Mouse (Mus musculus) hindbrain, embryonic 15.5 days (tissue): Measurements from ENCODE around the gene Srebf2. TPM values are rescaled to one million over a fixed set of nuclear protein-coding genes. Genes with fewer than 3 reads are reported as not detected.
A peak's percentile ranks its signal among the peaks of the same experiment; 100 is the strongest.

Source experiments
- ATAC-seq: fragments of 200-750 bp; cut with Nextera tagmentation; 2 replicates; pipeline ENCODE4 v1.8.0; 2017; ENCODE audit warnings: low read depth, moderate number of reproducible peaks, moderate TSS enrichment; ENCODE audit not compliant: low FRiP score
- H3K27ac ChIP-seq: fragments of 300-500 bp; sonication (generic); replicated peaks from 2 replicates; pipeline ENCODE4 v1.5.1; 2015; ENCODE audit warnings: mild to moderate bottlenecking, inconsistent platforms
- H3K27me3 ChIP-seq: fragments of 300-500 bp; sonication (generic); 2 replicates; pipeline ENCODE4 v1.6.1; 2015; ENCODE audit warnings: control low read depth, inconsistent platforms
- H3K36me3 ChIP-seq: fragments of 300-500 bp; sonication (generic); 2 replicates; pipeline ENCODE4 v1.6.1; 2015; ENCODE audit warnings: control low read depth, inconsistent platforms
- H3K4me1 ChIP-seq: fragments of 300-500 bp; sonication (generic); replicated peaks from 2 replicates; pipeline ENCODE4 v1.6.1; 2015; ENCODE audit warnings: control low read depth, inconsistent platforms
- H3K4me2 ChIP-seq: fragments of 300-500 bp; sonication (generic); 2 replicates; pipeline ENCODE4 v1.6.1; 2015; ENCODE audit warnings: moderate library complexity, mild to moderate bottlenecking, inconsistent platforms
- H3K4me3 ChIP-seq: fragments of 300-500 bp; sonication (generic); 2 replicates; pipeline ENCODE4 v1.5.1; 2015; ENCODE audit warnings: mild to moderate bottlenecking, inconsistent platforms
- H3K9ac ChIP-seq: fragments of 300-500 bp; sonication (generic); 2 replicates; pipeline ENCODE4 v1.6.1; 2015; ENCODE audit warnings: inconsistent platforms
- H3K9me3 ChIP-seq: fragments of 300-500 bp; sonication (generic); 2 replicates; pipeline ENCODE4 v1.6.1; 2016; ENCODE audit warnings: control low read depth, inconsistent platforms
- WGBS: fragments of 180-500 bp; shearing (Covaris S2); methylation state at CpG from one replicate; pipeline ENCODE4 v1.1.7; 2015; 5-methylcytosine and 5-hydroxymethylcytosine counted together
- microRNA counts: library from miRNA; unstranded; fragments of <30 nt; microRNA quantifications from one replicate; lab custom pipeline; 2016
- microRNA-seq: library from miRNA; unstranded; fragments of <30 nt; microRNA quantifications from one replicate; pipeline ENCODE4, GENCODE M21; 2016
- polyA plus RNA-seq: library from polyadenylated mRNA; unstranded; fragments of >200 nt; fragmentation: Nextera tagmentation; extraction: Ambion mirVana; gene quantifications from 2 replicates; pipeline ENCODE4 v1.2.1, GENCODE M21; 2015

The Srebf2 gene
- polyA plus RNA-seq, 1 experiment from 2014 or later = 209 TPM

DNA sequence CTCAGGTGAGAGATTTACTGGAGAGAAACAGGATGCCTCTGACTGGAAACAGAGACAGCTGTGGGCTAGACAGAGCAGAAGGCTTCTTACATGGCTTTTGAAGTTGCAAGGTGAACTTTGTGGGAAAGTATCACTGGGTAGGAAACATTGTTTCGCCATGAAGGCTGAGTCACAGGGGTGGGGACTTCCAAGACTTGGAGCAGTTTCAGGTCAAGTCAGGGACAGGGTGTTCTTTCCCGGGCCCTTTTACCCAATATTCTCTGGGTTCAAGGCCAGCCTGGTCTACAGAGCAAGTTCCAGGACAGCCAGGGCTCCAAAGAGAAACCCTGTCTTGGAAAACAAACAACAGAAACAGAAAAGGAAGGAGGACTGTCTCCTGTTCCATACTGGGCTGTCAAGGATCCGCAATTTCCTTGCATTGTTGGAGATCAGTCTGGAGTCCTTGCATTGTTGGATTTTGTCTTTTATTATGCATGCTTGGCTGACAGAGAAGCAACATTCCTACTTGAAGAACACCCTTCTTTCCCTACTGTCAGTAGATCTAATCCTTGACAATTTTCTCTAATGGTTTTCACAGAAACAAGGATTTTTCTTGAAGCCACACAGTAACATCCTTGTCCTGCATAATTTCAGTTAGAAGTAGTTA is 100.3 kb downstream of the Srebf2 start:
- Histone ChIP-seq H3K27me3 (no peaks in the 10 kb centered on the region), H3K27ac (no peak overlapping the region), H3K4me1 (peaks cover 12% of the 10 kb centered on the region), H3K4me3 (no peak overlapping the region), H3K36me3 (no peaks in the 10 kb centered on the region), H3K9ac (no peak overlapping the region), H3K4me2 (no peak overlapping the region), H3K9me3 (no peaks in the 10 kb centered on the region)
- 85% methylated on average over 3 of the region's 3 CpGs for WGBS
- ATAC-seq = no peak

DNA sequence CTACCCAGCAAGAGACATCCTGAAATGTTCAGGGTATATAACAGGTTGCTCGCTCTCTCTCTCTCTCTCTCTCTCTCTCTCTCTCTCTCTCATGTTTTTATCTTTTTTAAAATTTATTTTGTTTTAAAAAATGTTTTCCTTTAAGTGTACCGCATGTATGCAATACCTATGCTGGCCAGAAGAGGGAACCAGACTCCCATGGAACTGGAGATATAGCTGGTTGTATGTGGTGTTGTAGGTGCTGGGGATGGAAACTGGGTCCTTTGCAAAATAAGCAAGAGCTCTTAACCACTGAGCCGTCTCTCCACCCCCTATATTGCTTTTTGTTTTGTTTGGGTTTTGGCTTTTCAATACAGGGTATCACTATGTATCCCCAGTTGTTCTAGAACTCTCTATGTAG is 104.6 kb downstream of the Srebf2 start:
- Histone ChIP-seq H3K9ac (no peak overlapping the region), H3K4me3 (no peak overlapping the region), H3K4me2 (no peak overlapping the region), H3K27ac (no peak overlapping the region), H3K27me3 (no peaks in the 10 kb centered on the region), H3K9me3 (no peaks in the 10 kb centered on the region), H3K4me1 (peaks cover 16% of the 10 kb centered on the region), H3K36me3 (no peaks in the 10 kb centered on the region)
- 97% methylated on average over 3 of the region's 3 CpGs for WGBS
- no peak for ATAC-seq

DNA sequence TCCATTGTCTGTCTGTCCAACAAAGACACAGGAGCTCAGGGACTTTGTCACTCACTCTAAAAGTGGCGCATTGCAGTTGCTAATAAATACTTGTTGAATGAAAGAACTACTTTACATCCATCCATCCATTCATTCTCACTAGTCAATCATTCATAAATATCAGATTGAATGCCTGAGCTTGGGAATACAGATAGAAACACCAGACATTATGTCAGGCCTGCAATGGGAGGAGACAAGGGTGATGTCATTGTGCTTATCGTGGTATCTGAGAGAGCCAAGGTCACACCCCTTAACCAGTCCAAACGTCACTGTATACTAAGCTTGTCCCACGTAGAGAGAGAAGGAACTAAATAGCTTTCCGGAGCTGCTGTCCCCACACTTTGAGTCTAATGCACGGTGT is 105.1 kb downstream of the Srebf2 start, which contains the start of gene 1500009C09Rik:
1500009C09Rik (plus strand) TSS at position 301 of the 400 bp plus-strand sequence.
- H3K36me3 ChIP-seq = no peaks in the 10 kb centered on the region
- no peak for ATAC-seq

More for the DNA sequence above, 105.1 kb downstream of the Srebf2 start, which contains the start of gene 1500009C09Rik:
- H3K4me1 ChIP-seq = peaks cover 21% of the 10 kb centered on the region
- H3K27ac ChIP-seq = no peak within 1 kb of the TSS
- no peak within 1 kb of the TSS for H3K9ac ChIP-seq
- no peak within 1 kb of the TSS for H3K4me3 ChIP-seq
- H3K4me2 ChIP-seq = no peak within 1 kb of the TSS
- 92% methylated on average over 6 of the region's 6 CpGs for WGBS
- H3K9me3 ChIP-seq = no peaks in the 10 kb centered on the region
- H3K27me3 ChIP-seq = no peaks in the 10 kb centered on the region

MicroRNAs encoded within 50 kb of the gene (microRNA counts, 519-probe panel; counts per million panel counts)
- microRNA mmu-miR-33 (lab: Ali Mortazavi, UCI) = 2,316 counts per million, percentile 30 among the panel's probes with 10 or more counts

Small RNAs within 50 kb of the gene (microRNA-seq; reads per million reads assigned to microRNA genes)
- 56.5 reads per million, percentile 44 among the genes with 10 or more reads in this experiment for gene Mir33

Other genes starting within 250 kb of the Srebf2 start
- gene Polr3h, start 220.9 kb upstream of the Srebf2 start, polyA plus RNA-seq = 87.3 and 92.0 TPM in 2 replicates
- gene Csdc2, start 210.4 kb upstream of the Srebf2 start, polyA plus RNA-seq = 213 and 253 TPM in 2 replicates
- gene Pmm1, start 186.3 kb upstream of the Srebf2 start, polyA plus RNA-seq = 102 and 108 TPM in 2 replicates
- gene 1700029P11Rik, start 166.6 kb upstream of the Srebf2 start, polyA plus RNA-seq = not detected in 2 replicates
- gene Xrcc6, start 159.3 kb upstream of the Srebf2 start, polyA plus RNA-seq = 40.8 and 43.4 TPM in 2 replicates
- 52.6 and 55.1 TPM in 2 replicates for gene Desi1, start 113.3 kb upstream of the Srebf2 start, polyA plus RNA-seq
- 237 and 238 TPM in 2 replicates for gene Snu13, start 99.6 kb upstream of the Srebf2 start, polyA plus RNA-seq
- not detected in 2 replicates for gene 4930407I10Rik, start 88.0 kb upstream of the Srebf2 start, polyA plus RNA-seq
- 0.08 and 0.09 TPM in 2 replicates for gene Mei1, start 77.2 kb upstream of the Srebf2 start, polyA plus RNA-seq
- 11.6 and 12.0 TPM in 2 replicates for gene Ccdc134, start 19.3 kb upstream of the Srebf2 start, polyA plus RNA-seq
- 2.9 and 4.6 TPM in 2 replicates for gene Shisa8, start 65.6 kb downstream of the Srebf2 start, polyA plus RNA-seq
- gene Tnfrsf13c, start 77.2 kb downstream of the Srebf2 start, polyA plus RNA-seq = 0.37 and 0.69 TPM in 2 replicates
- gene Cenpm, start 97.6 kb downstream of the Srebf2 start, polyA plus RNA-seq = 24.0 and 25.4 TPM in 2 replicates
- gene 1500009C09Rik, start 105.2 kb downstream of the Srebf2 start, polyA plus RNA-seq = 15.9 and 16.6 TPM in 2 replicates
- 374 and 408 TPM in 2 replicates for gene Sept3, start 127.7 kb downstream of the Srebf2 start, polyA plus RNA-seq
- 0.10 and 0.29 TPM in 2 replicates for gene Wbp2nl, start 151.8 kb downstream of the Srebf2 start, polyA plus RNA-seq
- gene Naga, start 191.7 kb downstream of the Srebf2 start, polyA plus RNA-seq = 27.9 and 29.5 TPM in 2 replicates
- gene Pheta2, start 191.8 kb downstream of the Srebf2 start, polyA plus RNA-seq = 1.9 and 2.0 TPM in 2 replicates
- gene Smdt1, start 191.8 kb downstream of the Srebf2 start, polyA plus RNA-seq = 367 and 377 TPM in 2 replicates
- gene Ndufa6, start 207.1 kb downstream of the Srebf2 start, polyA plus RNA-seq = 352 and 391 TPM in 2 replicates
- 2.5 and 2.6 TPM in 2 replicates for gene Cyp2d22, start 233.1 kb downstream of the Srebf2 start, polyA plus RNA-seq
- not detected in 2 replicates for gene Cyp2d11, start 246.8 kb downstream of the Srebf2 start, polyA plus RNA-seq